Mouse (Mus musculus) hindbrain, embryonic 14.5 days (tissue): ENCODE data around the gene Lrp1. TPM values are rescaled to one million over a fixed set of nuclear protein-coding genes. Genes with fewer than 3 reads are reported as not detected.
A peak's percentile ranks its signal among the peaks of the same experiment; 100 is the strongest.

Experiments used
- ATAC-seq: fragments of 200-750 bp; cut with Nextera tagmentation; 2 replicates; pipeline ENCODE4 v1.8.0; 2017; ENCODE audit warnings: moderate number of reproducible peaks, mild to moderate bottlenecking, moderate TSS enrichment, moderate library complexity; ENCODE audit not compliant: low FRiP score
- DNase-seq: peaks from one replicate; pipeline ENCODE4 v3.0.0-alpha.2; 2015; ENCODE audit warnings: low spot score
- H3K27ac ChIP-seq: fragments of 300-500 bp; sonication (generic); 2 replicates; pipeline ENCODE4 v1.5.1; 2014; ENCODE audit warnings: mild to moderate bottlenecking, moderate library complexity
- H3K27me3 ChIP-seq: fragments of 300-500 bp; sonication (generic); 2 replicates; pipeline ENCODE4 v1.6.1; 2014; ENCODE audit warnings: mild to moderate bottlenecking, low read length, mixed read lengths; ENCODE audit not compliant: control insufficient read depth, insufficient read depth
- H3K36me3 ChIP-seq: fragments of 300-500 bp; sonication (generic); replicated peaks from 2 replicates; pipeline ENCODE4 v1.6.1; 2014; ENCODE audit not compliant: control insufficient read depth, insufficient read depth
- H3K4me1 ChIP-seq: fragments of 300-500 bp; sonication (generic); replicated peaks from 2 replicates; pipeline ENCODE4 v1.6.1; 2014; ENCODE audit warnings: antibody characterized with exemption, low read length, mixed read lengths; ENCODE audit not compliant: control insufficient read depth, insufficient read depth
- H3K4me2 ChIP-seq: fragments of 300-500 bp; sonication (generic); replicated peaks from 2 replicates; pipeline ENCODE4 v1.6.1; 2014; ENCODE audit warnings: mild to moderate bottlenecking, moderate library complexity
- H3K4me3 ChIP-seq: fragments of 300-500 bp; sonication (generic); replicated peaks from 2 replicates; pipeline ENCODE4 v1.5.1; 2014; ENCODE audit warnings: mild to moderate bottlenecking, low read length
- H3K9ac ChIP-seq: fragments of 300-500 bp; sonication (generic); 2 replicates; pipeline ENCODE4 v1.6.1; 2014
- H3K9me3 ChIP-seq: fragments of 300-500 bp; sonication (generic); 2 replicates; pipeline ENCODE4 v1.6.1; 2016; ENCODE audit warnings: low read length; ENCODE audit not compliant: control insufficient read depth
- WGBS: fragments of 180-500 bp; shearing (Covaris S2); extraction: QIAGEN DNeasy Blood & Tissue Kit; methylation state at CpG from one replicate; pipeline ENCODE4 v1.1.7; 2014; 5-methylcytosine and 5-hydroxymethylcytosine counted together
- polyA plus RNA-seq: library from polyadenylated mRNA; unstranded; fragments of >200 nt; fragmentation: Nextera tagmentation; extraction: Ambion mirVana; gene quantifications from 2 replicates; pipeline ENCODE4 v1.2.1, GENCODE M21; 2014

The Lrp1 gene
- polyA plus RNA-seq, 1 experiment from 2014 or later, result 118 TPM

DNA sequence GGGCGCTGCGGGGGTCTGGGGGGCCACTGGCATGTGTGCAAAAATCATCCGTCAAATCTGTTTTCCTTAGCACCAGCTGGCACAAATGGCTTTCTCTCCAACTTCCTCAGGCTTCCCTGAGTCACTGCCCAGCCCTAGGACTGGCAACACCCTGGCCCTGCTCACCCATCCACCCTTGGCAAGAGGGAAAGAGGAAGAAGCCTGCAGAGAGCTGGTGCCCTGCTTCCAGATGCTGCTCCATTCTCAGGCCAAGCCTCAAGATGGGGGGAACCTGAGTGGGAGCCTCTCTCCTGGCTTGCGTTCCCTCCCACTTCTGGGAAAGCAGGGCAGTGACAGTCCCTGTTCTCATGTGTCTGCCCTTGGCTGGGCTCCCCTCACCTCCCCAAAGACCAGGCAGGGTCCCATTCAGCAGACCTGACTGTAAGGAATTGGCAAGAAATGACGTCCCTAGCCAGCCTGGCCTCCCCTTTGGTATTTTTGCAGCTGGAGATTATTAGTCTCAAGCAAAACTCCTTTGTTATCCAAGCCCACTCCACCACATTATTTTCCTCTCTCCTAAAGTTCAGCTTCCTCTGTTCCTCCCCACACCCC is 23.5 kb downstream of the Lrp1 start:
- Histone ChIP-seq H3K9me3 (no peaks in the 10 kb centered on the region), H3K4me1 (peaks cover 12% of the 10 kb centered on the region), H3K4me2 (no peak overlapping the region), H3K4me3 (no peak overlapping the region), H3K36me3 (peaks cover 82% of the 10 kb centered on the region), H3K27me3 (no peaks in the 10 kb centered on the region), H3K27ac (0 out of 2 replicates have a peak overlapping the region, but pooled peaks have one; percentile 5), H3K9ac (no peak overlapping the region)
- ATAC-seq (no peak), DNase-seq (no peak)
- 67% methylated on average over 5 of the region's 5 CpGs for WGBS

DNA sequence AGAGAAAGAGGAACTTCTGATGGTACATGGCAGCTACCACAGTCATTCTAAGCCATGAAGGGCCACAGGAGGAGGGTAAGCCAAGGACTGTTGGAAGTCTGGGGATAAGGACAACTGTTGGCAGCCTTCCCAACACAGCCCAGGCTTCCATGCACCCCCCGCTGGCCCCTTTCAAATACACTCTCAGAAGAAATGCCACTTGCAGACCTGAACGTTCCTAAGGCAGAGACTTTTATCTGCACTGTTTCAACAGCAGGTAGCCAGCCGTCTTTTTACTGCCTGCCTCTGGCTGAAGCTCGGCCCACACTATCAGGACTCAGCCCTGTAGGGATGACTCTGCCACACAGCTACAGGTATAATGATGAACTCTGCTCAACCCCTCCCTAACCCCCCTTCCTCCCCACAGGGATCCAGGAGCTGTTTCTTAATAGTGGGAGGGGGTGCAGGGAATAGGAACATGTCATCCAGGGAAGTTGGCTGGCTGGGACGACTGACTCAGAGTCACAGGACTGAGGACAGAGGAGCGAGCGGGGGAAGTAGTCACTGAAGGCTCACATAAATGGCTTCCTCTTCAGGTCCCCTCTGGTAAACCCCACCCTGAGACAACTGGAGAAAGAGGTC is 24.5 kb downstream of the Lrp1 start:
- WGBS, result 49% methylated on average over 7 of the region's 7 CpGs
- Histone ChIP-seq H3K4me1 (peaks cover 12% of the 10 kb centered on the region), H3K36me3 (peaks cover 82% of the 10 kb centered on the region), H3K4me3 (no peak overlapping the region), H3K4me2 (no peak overlapping the region), H3K9ac (no peak overlapping the region), H3K9me3 (no peaks in the 10 kb centered on the region), H3K27me3 (no peaks in the 10 kb centered on the region), H3K27ac (no peak overlapping the region; the same call in 1 of the 2 replicates)
- DNase-seq (no peak), ATAC-seq (no peak)

DNA sequence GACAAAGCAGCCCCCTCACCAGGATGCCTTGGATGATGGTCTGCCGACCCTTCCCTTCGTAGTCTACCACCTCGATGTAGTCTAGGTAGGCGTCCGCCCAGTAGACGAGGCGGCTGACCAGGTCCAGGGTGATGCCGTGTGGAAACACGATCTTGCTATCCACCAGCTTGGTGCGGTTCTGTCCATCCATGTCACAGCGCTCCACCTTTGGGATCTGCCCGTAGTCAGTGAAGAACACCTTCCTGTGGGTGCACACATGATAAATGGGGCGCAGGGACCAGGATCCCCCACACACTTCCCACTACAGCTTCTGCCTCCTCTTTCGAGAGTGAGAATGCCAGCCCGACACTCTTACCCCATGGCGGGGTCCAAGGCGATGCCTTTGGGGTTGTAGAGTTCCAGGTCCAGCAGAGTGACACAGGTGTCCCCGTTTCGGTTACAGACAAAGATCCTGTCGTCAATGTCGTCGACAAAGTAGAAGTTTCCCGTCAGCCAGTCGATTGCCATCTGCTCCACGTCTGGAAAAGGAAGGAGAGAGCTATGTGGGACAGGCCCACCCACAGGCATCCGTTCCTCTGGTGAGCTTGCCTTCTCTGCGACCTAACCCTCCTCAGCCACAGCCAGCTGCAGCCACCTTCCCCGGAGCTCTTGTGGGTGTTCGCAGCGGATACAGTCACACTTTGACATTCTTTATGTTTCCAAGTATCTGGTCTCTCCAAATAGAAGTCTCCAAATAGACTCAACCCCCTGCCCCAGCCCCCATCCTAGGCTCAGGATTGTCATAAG is 25.8 kb downstream of the Lrp1 start:
- Histone ChIP-seq H3K36me3 (peaks cover 82% of the 10 kb centered on the region), H3K27me3 (no peaks in the 10 kb centered on the region), H3K4me1 (peaks cover 12% of the 10 kb centered on the region), H3K27ac (no peak overlapping the region), H3K9ac (no peak overlapping the region), H3K4me3 (no peak overlapping the region), H3K4me2 (no peak overlapping the region), H3K9me3 (no peaks in the 10 kb centered on the region)
- DNase-seq (no peak), ATAC-seq (no peak)
- 92% methylated on average over 30 of the region's 30 CpGs for WGBS

DNA sequence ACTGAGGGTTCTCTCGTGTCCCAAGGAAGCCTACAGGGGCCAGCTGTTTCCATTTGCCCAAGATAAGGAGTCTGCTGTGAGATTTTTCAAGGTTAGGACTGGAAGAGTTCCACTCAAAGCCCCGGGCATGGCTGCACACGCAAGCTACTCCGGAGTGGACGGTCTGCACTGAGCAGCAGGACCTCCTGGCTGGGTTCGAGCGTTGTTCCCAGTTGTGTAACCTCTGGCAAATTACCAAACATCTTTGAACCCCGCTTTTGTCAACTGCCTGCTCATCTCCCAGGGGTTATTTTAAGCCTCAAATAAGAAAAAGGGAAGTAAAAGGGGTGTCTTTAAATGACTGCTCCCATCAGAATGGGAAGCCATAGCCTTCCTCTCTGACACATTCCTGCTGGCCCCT is 26.5 kb downstream of the Lrp1 start:
- DNase-seq (no peak), ATAC-seq (no peak)
- Histone ChIP-seq H3K4me2 (no peak overlapping the region), H3K4me3 (no peak overlapping the region), H3K27ac (no peak overlapping the region), H3K27me3 (no peaks in the 10 kb centered on the region), H3K9me3 (no peaks in the 10 kb centered on the region), H3K9ac (no peak overlapping the region), H3K36me3 (peaks cover 83% of the 10 kb centered on the region), H3K4me1 (peaks cover 12% of the 10 kb centered on the region)
- 88% methylated on average over 8 of the region's 8 CpGs for WGBS

DNA sequence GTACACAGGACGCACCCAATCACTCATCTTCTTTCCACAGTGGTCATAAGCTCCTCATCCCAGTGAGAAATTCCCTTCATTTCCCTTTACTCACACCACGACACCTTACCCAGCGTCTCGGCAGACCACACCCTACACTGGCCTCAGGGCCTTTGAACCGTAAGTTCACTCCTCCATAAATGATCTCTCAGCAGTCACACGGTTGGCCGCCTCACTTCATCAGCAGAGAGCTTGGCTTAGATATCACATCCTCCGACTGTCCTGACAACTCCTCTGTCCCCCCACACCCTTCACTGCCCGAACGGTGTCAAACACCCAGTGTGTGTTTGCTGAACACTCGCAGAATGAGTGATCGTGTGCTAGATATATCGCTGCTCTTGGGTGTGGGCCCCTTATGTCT is 28.1 kb downstream of the Lrp1 start:
- H3K9me3 ChIP-seq, result no peaks in the 10 kb centered on the region
- DNase-seq (no peak), ATAC-seq (no peak)
- H3K4me3 ChIP-seq, result no peak overlapping the region
- 88% methylated on average over 13 of the region's 13 CpGs for WGBS
- no peak overlapping the region for H3K27ac ChIP-seq
- H3K4me1 ChIP-seq, result peaks cover 9% of the 10 kb centered on the region
- H3K9ac ChIP-seq, result no peak overlapping the region
- peaks cover 85% of the 10 kb centered on the region for H3K36me3 ChIP-seq
- no peaks in the 10 kb centered on the region for H3K27me3 ChIP-seq
- no peak overlapping the region for H3K4me2 ChIP-seq

DNA sequence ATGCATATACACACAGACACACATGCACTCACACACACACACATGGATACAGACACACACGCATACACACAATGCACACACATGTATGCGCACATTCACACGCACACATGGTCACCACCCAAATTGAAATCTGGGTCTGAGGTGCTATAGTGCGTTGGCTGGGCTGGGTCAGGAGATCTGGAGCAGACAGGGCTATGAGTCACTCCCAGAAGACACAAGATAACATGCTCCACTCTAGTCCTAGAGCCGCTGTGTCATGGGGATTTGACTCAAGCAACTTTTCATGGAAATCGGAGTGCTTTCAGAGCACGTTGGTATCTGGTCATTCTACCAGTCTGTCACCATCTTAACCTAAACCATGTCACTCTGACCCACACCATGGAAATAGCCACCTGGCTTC is 28.5 kb downstream of the Lrp1 start:
- Histone ChIP-seq H3K36me3 (peaks cover 85% of the 10 kb centered on the region), H3K27me3 (no peaks in the 10 kb centered on the region), H3K4me1 (peaks cover 5% of the 10 kb centered on the region; the same call in 1 of the 2 replicates), H3K9ac (no peak overlapping the region), H3K27ac (no peak overlapping the region), H3K4me3 (no peak overlapping the region), H3K9me3 (no peaks in the 10 kb centered on the region), H3K4me2 (no peak overlapping the region)
- ATAC-seq (no peak), DNase-seq (no peak)
- WGBS, result 95% methylated on average over 7 of the region's 7 CpGs

DNA sequence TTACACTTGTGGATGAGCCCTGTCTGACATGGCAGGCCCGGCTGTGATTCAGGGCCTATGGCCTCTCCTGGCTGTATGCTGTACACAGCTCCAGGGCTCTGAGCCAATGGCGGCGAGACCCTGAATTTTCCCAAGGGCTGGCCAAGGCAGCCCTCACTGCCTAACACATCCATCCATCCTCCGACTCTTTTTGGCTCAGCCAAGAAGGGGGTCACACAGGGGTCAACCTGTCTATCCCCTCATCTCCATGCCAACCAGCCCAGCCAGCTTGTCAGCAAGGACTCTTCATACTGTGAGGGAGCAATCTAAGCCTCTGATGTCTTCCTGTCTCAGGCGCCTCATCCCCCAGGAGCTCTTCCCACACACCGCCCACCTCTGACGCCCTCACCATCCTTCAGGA is 29.4 kb downstream of the Lrp1 start:
- Histone ChIP-seq H3K4me3 (no peak overlapping the region), H3K4me2 (no peak overlapping the region), H3K9ac (no peak overlapping the region), H3K36me3 (peaks cover 93% of the 10 kb centered on the region), H3K9me3 (no peaks in the 10 kb centered on the region), H3K27ac (no peak overlapping the region), H3K4me1 (no peaks in the 10 kb centered on the region), H3K27me3 (no peaks in the 10 kb centered on the region)
- peak; percentile 70; the same call in 1 of the 2 replicates for ATAC-seq
- WGBS, result 41% methylated on average over 7 of the region's 7 CpGs
- peak; percentile 50 for DNase-seq

DNA sequence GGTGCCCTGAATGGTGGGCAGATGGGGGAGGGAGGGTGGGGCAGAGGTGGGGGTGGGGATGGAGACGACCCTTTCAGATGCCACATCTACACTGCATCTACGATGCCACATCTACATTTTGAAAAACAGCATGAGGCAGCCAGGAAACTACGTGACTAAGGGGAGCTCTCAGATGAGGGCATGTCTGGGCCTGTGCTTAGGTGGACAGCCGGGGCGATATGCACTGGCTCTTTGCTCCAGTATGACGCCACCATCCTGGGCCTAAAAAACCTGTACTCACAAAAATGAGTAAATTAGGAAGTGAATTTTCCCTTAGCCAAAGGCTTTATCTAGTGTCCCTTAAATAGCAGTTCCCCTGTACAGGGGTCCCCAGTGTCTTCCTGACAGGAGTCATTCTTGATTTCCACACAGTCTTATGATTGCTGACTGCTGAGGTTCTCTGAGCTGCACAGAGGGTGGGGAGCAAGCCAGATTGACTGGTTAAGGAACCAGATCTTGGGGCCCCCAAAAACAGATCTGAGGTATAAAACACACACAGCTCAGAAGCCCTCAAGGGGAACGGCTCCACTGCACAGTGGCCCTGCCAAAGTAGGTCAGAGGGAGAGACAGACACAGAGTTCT is 30.0 kb downstream of the Lrp1 start:
- no peak for DNase-seq
- Histone ChIP-seq H3K36me3 (peaks cover 97% of the 10 kb centered on the region), H3K27me3 (no peaks in the 10 kb centered on the region), H3K4me1 (no peaks in the 10 kb centered on the region), H3K4me3 (no peak overlapping the region), H3K9me3 (no peaks in the 10 kb centered on the region), H3K27ac (no peak overlapping the region), H3K4me2 (no peak overlapping the region), H3K9ac (no peak overlapping the region)
- 77% methylated on average over 7 of the region's 7 CpGs for whole genome bisulfite sequencing
- ATAC-seq, result no peak

DNA sequence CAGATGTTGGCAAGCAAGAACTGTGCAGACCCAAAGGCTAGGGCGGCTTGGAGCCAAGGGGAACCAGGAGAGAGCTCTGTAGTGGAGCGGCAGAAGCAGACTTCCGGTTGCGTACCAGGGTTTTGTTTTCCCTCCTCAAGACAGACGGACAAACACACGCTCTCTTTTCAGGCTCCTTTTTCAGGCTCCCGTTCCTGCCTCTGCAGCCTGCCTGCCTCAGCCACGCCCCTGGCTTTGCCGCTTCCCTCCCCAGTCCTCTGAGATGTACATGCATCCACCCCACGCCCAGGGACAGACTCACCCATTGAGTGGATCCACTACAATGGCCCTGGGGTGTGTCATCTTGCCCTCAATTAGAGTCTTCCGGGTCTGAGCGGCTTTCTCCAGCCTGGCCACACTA is 30.7 kb downstream of the Lrp1 start:
- no peak for ATAC-seq
- H3K4me3 ChIP-seq, result no peak overlapping the region
- 89% methylated on average over 12 of the region's 12 CpGs for WGBS
- H3K4me1 ChIP-seq, result no peaks in the 10 kb centered on the region
- DNase-seq, result no peak
- H3K36me3 ChIP-seq, result peaks cover 97% of the 10 kb centered on the region
- H3K27me3 ChIP-seq, result no peaks in the 10 kb centered on the region
- no peak overlapping the region for H3K9ac ChIP-seq
- no peaks in the 10 kb centered on the region for H3K9me3 ChIP-seq
- no peak overlapping the region for H3K27ac ChIP-seq
- H3K4me2 ChIP-seq, result no peak overlapping the region
